11 mouse cellular contexts compared by ENCODE assay signal in the genomic region with DNA sequence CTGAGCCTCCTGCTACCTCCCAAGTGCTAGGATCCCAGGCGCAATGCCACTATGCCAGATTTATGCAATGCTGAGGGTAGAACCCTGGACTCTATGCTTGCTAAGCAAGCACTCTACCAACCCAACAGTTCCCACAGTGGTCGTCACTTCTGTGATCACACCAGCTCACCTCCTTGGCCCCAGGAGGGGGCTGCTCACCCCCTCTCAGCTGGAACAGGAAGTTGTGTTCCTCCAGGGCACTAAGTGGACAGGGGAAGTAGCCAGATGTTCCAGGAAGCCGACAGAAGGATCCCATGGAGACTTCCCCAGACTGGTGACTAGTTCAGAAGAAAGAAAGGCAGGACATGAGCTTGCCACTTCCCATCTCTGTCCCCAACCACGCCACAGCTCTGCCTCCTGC. TPM values are rescaled to one million over a fixed set of nuclear protein-coding genes. Genes with fewer than 3 reads are reported as not detected.
A peak's percentile ranks its signal among the peaks of the same experiment; 100 is the strongest.
DNase-seq lines count a peak whose midpoint lies in the region; ATAC-seq and TF ChIP-seq lines count a peak whose summit lies in the region.
"Had no signal": no experiment of that assay in that cellular context is flagged by ENCODE, and none has a peak within 500 bp of the region (broad histone marks: within the 10 kb centered on the region; RNA-seq: fewer than 3 reads in every experiment).

No protein-coding gene starts in this region.

- peaks cover 8% of the 10 kb centered on the region for H3K79me2 ChIP-seq in myocyte (ENCODE audit: control insufficient read depth, insufficient read depth)

- H3K27me3 ChIP-seq in forebrain, embryonic 13.5 days, result no peaks in the 10 kb centered on the region
- H3K27me3 ChIP-seq in forebrain, embryonic 14.5 days (replicated peaks; ENCODE audit: control insufficient read depth, insufficient read depth, low read length), result no peaks in the 10 kb centered on the region
- H3K27me3 ChIP-seq in lung, embryonic 16.5 days (ENCODE audit: control insufficient read depth, insufficient read depth, low read depth, low read length), result no peaks in the 10 kb centered on the region
- no peaks in the 10 kb centered on the region for H3K27me3 ChIP-seq in intestine, embryonic 16.5 days (replicated peaks; ENCODE audit: control insufficient read depth, insufficient read depth, low read length)
- H3K27me3 ChIP-seq in myocyte (ENCODE audit: control insufficient read depth, insufficient read depth, insufficient read length), result no peaks in the 10 kb centered on the region

- WGBS in forebrain, embryonic 13.5 days, result 86% methylated on average over 4 of the region's 4 CpGs
- 86% methylated on average over 4 of the region's 4 CpGs for WGBS in forebrain, embryonic 14.5 days
- 63% methylated on average over 4 of the region's 4 CpGs for WGBS in lung, embryonic 16.5 days
- 68% methylated on average over 4 of the region's 4 CpGs for WGBS in intestine, embryonic 16.5 days

- intact Hi-C loops in left cerebral cortex, adult 2 months (cut with DNase I), result loop anchor here (5.0 kb wide), 1 partner anchor 180 kb away; a partner anchor contains a TSS

- 0 out of 2 replicates have a peak overlapping the region, but pooled peaks have one; percentile 89 for H3K9ac ChIP-seq in forebrain, embryonic 13.5 days
- no peak overlapping the region for H3K9ac ChIP-seq in forebrain, embryonic 14.5 days (ENCODE audit: low read length)
- H3K9ac ChIP-seq in lung, embryonic 16.5 days (ENCODE audit: low read length), result peak overlapping the region; percentile 93; the same call in 1 of the 2 replicates
- no peak overlapping the region for H3K9ac ChIP-seq in intestine, embryonic 16.5 days (ENCODE audit: low read depth, low read length)

- no peak for ATAC-seq in forebrain, embryonic 13.5 days
- ATAC-seq in forebrain, embryonic 14.5 days, result no peak
- ATAC-seq in lung, embryonic 16.5 days (ENCODE audit: low read depth), result no peak
- no peak for ATAC-seq in intestine, embryonic 16.5 days

- H3K27ac ChIP-seq in forebrain, embryonic 13.5 days, result no peak overlapping the region
- H3K27ac ChIP-seq in forebrain, embryonic 14.5 days (ENCODE audit: low read depth, low read length), result no peak overlapping the region
- no peak overlapping the region for H3K27ac ChIP-seq in lung, embryonic 16.5 days (ENCODE audit: low read length)
- no peak overlapping the region for H3K27ac ChIP-seq in intestine, embryonic 16.5 days (ENCODE audit: low read length)
- no peak overlapping the region for H3K27ac ChIP-seq in left cerebral cortex, adult 2 months

- TF ChIP-seq POLR2A in myocyte (IDR thresholded peaks at IDR 0.05; ENCODE audit: insufficient read length, low read depth), result no peak

- DNase-seq in forebrain, embryonic 14.5 days (ENCODE audit: low spot score), result no peak
- DNase-seq in lung, postnatal 14 days, result no peak
- no peak for DNase-seq in left cerebral cortex, adult 2 months (ENCODE audit: extremely low spot score in 1 of 2, low spot score in 2 of 2)
- DNase-seq in B cell, adult 2 months, result no peak
- DNase-seq: kidney, adult 8-10 months had no signal

- TF ChIP-seq CTCF in left cerebral cortex, adult 2 months (IDR thresholded peaks at IDR 0.05), result no peak

- no peaks in the 10 kb centered on the region for H3K9me3 ChIP-seq in forebrain, embryonic 13.5 days (replicated peaks)
- no peaks in the 10 kb centered on the region for H3K9me3 ChIP-seq in forebrain, embryonic 14.5 days (replicated peaks; ENCODE audit: control insufficient read depth, low read length)
- no peaks in the 10 kb centered on the region for H3K9me3 ChIP-seq in lung, embryonic 16.5 days (ENCODE audit: control insufficient read depth, low read length)
- H3K9me3 ChIP-seq in intestine, embryonic 16.5 days (ENCODE audit: control insufficient read depth, low read length), result no peaks in the 10 kb centered on the region

- peaks cover 27% of the 10 kb centered on the region for H3K4me1 ChIP-seq in forebrain, embryonic 13.5 days
- H3K4me1 ChIP-seq in forebrain, embryonic 14.5 days (ENCODE audit: control insufficient read depth, insufficient read depth, low read length), result peaks cover 5% of the 10 kb centered on the region
- H3K4me1 ChIP-seq in lung, embryonic 16.5 days (replicated peaks; ENCODE audit: control insufficient read depth, insufficient read depth, low read length), result peaks cover 18% of the 10 kb centered on the region
- peaks cover 19% of the 10 kb centered on the region for H3K4me1 ChIP-seq in intestine, embryonic 16.5 days (ENCODE audit: control insufficient read depth, insufficient read depth, low read length)

- H3K4me2 ChIP-seq in forebrain, embryonic 13.5 days, result peak overlapping the region; percentile 97; the same call in 1 of the 2 replicates
- no peak overlapping the region for H3K4me2 ChIP-seq in forebrain, embryonic 14.5 days (ENCODE audit: low read length)
- no peak overlapping the region for H3K4me2 ChIP-seq in lung, embryonic 16.5 days (ENCODE audit: low read depth, low read length)
- 0 out of 2 replicates have a peak overlapping the region, but pooled peaks have one; percentile 99 for H3K4me2 ChIP-seq in intestine, embryonic 16.5 days (ENCODE audit: low read depth, low read length)
- no peak overlapping the region for H3K4me2 ChIP-seq in myocyte (ENCODE audit: low read depth)

- H3K4me3 ChIP-seq in forebrain, embryonic 13.5 days, result no peak overlapping the region
- H3K4me3 ChIP-seq in forebrain, embryonic 14.5 days (ENCODE audit: low read depth, low read length), result no peak overlapping the region
- no peak overlapping the region for H3K4me3 ChIP-seq in lung, embryonic 16.5 days (ENCODE audit: low read length)
- H3K4me3 ChIP-seq in intestine, embryonic 16.5 days (ENCODE audit: low read length), result no peak overlapping the region
- peak overlapping the region; percentile 60 for H3K4me3 ChIP-seq in myocyte
- no peak overlapping the region; the same call in 1 of the 2 replicates for H3K4me3 ChIP-seq in left cerebral cortex, adult 2 months

- H3ac ChIP-seq in myocyte (ENCODE audit: control insufficient read depth, insufficient read length), result no peak overlapping the region

- peaks cover 64% of the 10 kb centered on the region for H3K36me3 ChIP-seq in forebrain, embryonic 13.5 days (ENCODE audit: poor library complexity, severe bottlenecking)
- H3K36me3 ChIP-seq in forebrain, embryonic 14.5 days (ENCODE audit: control insufficient read depth, insufficient read depth, low read length), result peaks cover 42% of the 10 kb centered on the region
- peaks cover 23% of the 10 kb centered on the region for H3K36me3 ChIP-seq in lung, embryonic 16.5 days (ENCODE audit: control insufficient read depth, insufficient read depth, low read length)
- peaks cover 23% of the 10 kb centered on the region for H3K36me3 ChIP-seq in intestine, embryonic 16.5 days (ENCODE audit: control insufficient read depth, insufficient read depth, low read length)
- no peaks in the 10 kb centered on the region for H3K36me3 ChIP-seq in myocyte (ENCODE audit: control insufficient read depth, insufficient read depth)

TF ChIP-seq in myocyte, 11 proteins besides CTCF, POLR2A, EP300 and RAD21 (continues in another document):
- TF ChIP-seq SRF (IDR thresholded peaks at IDR 0.05; ENCODE audit: control insufficient read depth, insufficient read length, low read depth), result no peak
- no peak for TF ChIP-seq MAX (IDR thresholded peaks at IDR 0.05; ENCODE audit: low read depth)
- no peak for TF ChIP-seq TCF12 (IDR thresholded peaks at IDR 0.05; ENCODE audit: insufficient read depth, poor library complexity, severe bottlenecking)

RNA-seq across cellular contexts. Expression of a gene that starts 1.8 kb away (rescaled TPM):
- polyA plus RNA-seq in forebrain, embryonic 13.5 days (2015; fragmentation: Nextera tagmentation; extraction: Ambion mirVana), result 9.1 and 10.0 TPM in 2 replicates
- polyA plus RNA-seq in forebrain, embryonic 14.5 days (2014; fragmentation: Nextera tagmentation; extraction: Ambion mirVana), result 8.9 and 9.8 TPM in 2 replicates
- 3.8 and 6.2 TPM in 2 replicates for polyA plus RNA-seq in lung, embryonic 16.5 days (2015; fragmentation: Nextera tagmentation; extraction: Ambion mirVana)
- polyA plus RNA-seq in intestine, embryonic 16.5 days (2015; fragmentation: Nextera tagmentation; extraction: Ambion mirVana), result 3.7 and 3.9 TPM in 2 replicates
- polyA plus RNA-seq in myocyte (2012; fragmentation: generic; extraction: Trizol), result 6.7 TPM
- 10 to 100 TPM; 64.2 to 67.8 TPM for total RNA-seq in left cerebral cortex, adult 2 months (2021)

RNA-seq across cellular contexts. Expression of a gene that starts 6.7 kb away (rescaled TPM):
- polyA plus RNA-seq in forebrain, embryonic 13.5 days (2015; fragmentation: Nextera tagmentation; extraction: Ambion mirVana), result 67.4 TPM in 2 replicates
- polyA plus RNA-seq in forebrain, embryonic 14.5 days (2014; fragmentation: Nextera tagmentation; extraction: Ambion mirVana), result 73.7 and 88.2 TPM in 2 replicates
- 56.7 and 62.1 TPM in 2 replicates for polyA plus RNA-seq in lung, embryonic 16.5 days (2015; fragmentation: Nextera tagmentation; extraction: Ambion mirVana)
- 101 and 107 TPM in 2 replicates for polyA plus RNA-seq in intestine, embryonic 16.5 days (2015; fragmentation: Nextera tagmentation; extraction: Ambion mirVana)
- 97.7 TPM for polyA plus RNA-seq in myocyte (2012; fragmentation: generic; extraction: Trizol)
- 10 to 100 TPM; 47.7 to 49.6 TPM for total RNA-seq in left cerebral cortex, adult 2 months (2021)

RNA-seq across cellular contexts. Expression of a gene that starts 10.6 kb away (rescaled TPM):
- polyA plus RNA-seq in forebrain, embryonic 13.5 days (2015; fragmentation: Nextera tagmentation; extraction: Ambion mirVana), result 1.6 and 2.8 TPM in 2 replicates
- 1.3 and 1.8 TPM in 2 replicates for polyA plus RNA-seq in forebrain, embryonic 14.5 days (2014; fragmentation: Nextera tagmentation; extraction: Ambion mirVana)
- 1.2 and 1.5 TPM in 2 replicates for polyA plus RNA-seq in lung, embryonic 16.5 days (2015; fragmentation: Nextera tagmentation; extraction: Ambion mirVana)
- 0.80 and 0.92 TPM in 2 replicates for polyA plus RNA-seq in intestine, embryonic 16.5 days (2015; fragmentation: Nextera tagmentation; extraction: Ambion mirVana)
- polyA plus RNA-seq in myocyte (2012; fragmentation: generic; extraction: Trizol), result not detected
- 1 to 10 TPM; 3.2 to 3.3 TPM for total RNA-seq in left cerebral cortex, adult 2 months (2021)

RNA-seq across cellular contexts. Expression of a gene that starts 17.8 kb away (rescaled TPM):
- 0.09 and 0.18 TPM in 2 replicates for polyA plus RNA-seq in forebrain, embryonic 13.5 days (2015; fragmentation: Nextera tagmentation; extraction: Ambion mirVana)
- 0.09 TPM in 1 of 2 replicates, not detected in the other for polyA plus RNA-seq in forebrain, embryonic 14.5 days (2014; fragmentation: Nextera tagmentation; extraction: Ambion mirVana)
- polyA plus RNA-seq in lung, embryonic 16.5 days (2015; fragmentation: Nextera tagmentation; extraction: Ambion mirVana), result 0.13 and 0.19 TPM in 2 replicates
- polyA plus RNA-seq in intestine, embryonic 16.5 days (2015; fragmentation: Nextera tagmentation; extraction: Ambion mirVana), result 0.06 TPM in 2 replicates
- 0.01 TPM for polyA plus RNA-seq in myocyte (2012; fragmentation: generic; extraction: Trizol)
- under 1 TPM in 1 of 2 experiments, not detected in 1; 0.09 TPM for total RNA-seq in left cerebral cortex, adult 2 months (2021)
- total RNA-seq: gastrocnemius, adult 8-10 months had no signal
- polyA plus RNA-seq: C2C12 had no signal

RNA-seq across cellular contexts. Expression of a gene that starts 17.8 kb away (rescaled TPM):
- polyA plus RNA-seq in forebrain, embryonic 13.5 days (2015; fragmentation: Nextera tagmentation; extraction: Ambion mirVana), result 137 and 160 TPM in 2 replicates
- polyA plus RNA-seq in forebrain, embryonic 14.5 days (2014; fragmentation: Nextera tagmentation; extraction: Ambion mirVana), result 34.9 and 37.8 TPM in 2 replicates
- polyA plus RNA-seq in lung, embryonic 16.5 days (2015; fragmentation: Nextera tagmentation; extraction: Ambion mirVana), result 16.7 and 17.1 TPM in 2 replicates
- 11.2 and 13.1 TPM in 2 replicates for polyA plus RNA-seq in intestine, embryonic 16.5 days (2015; fragmentation: Nextera tagmentation; extraction: Ambion mirVana)
- 0.54 TPM for polyA plus RNA-seq in myocyte (2012; fragmentation: generic; extraction: Trizol)
- total RNA-seq in left cerebral cortex, adult 2 months (2021), result 1 to 10 TPM in 1 of 2 experiments, under 1 TPM in 1; 0.61 to 1.9 TPM

Comparison
In these comparisons a context has a peak if more than half of its experiments do, and no peak if none do; other contexts are left out.
1. H3K4me2 ChIP-seq: peak in forebrain, embryonic 13.5 days (single experiment) and intestine, embryonic 16.5 days (single experiment); none in forebrain, embryonic 14.5 days (single experiment), lung, embryonic 16.5 days (single experiment) and myocyte (single experiment).
2. H3K9ac ChIP-seq: peak in forebrain, embryonic 13.5 days (single experiment) and lung, embryonic 16.5 days (single experiment); none in forebrain, embryonic 14.5 days (single experiment) and intestine, embryonic 16.5 days (single experiment).